Mouse (Mus musculus): ENCODE results near the gene Batf3. TPM values are rescaled to one million over a fixed set of nuclear protein-coding genes. Genes with fewer than 3 reads are reported as not detected.

The Batf3 gene
- total RNA-seq (2018; cell fraction: chromatin; rRNA removed): 10 to 100 TPM in 21 of 26 experiments, 1 to 10 TPM in 5; 7.1 to 32.2 (median 14.5) TPM
- 10 to 100 TPM in 1 of 26 experiments, 1 to 10 TPM in 25; 2.7 to 10.8 (median 5.2) TPM for total RNA-seq (2018; cell fraction: cytosol; rRNA removed)
- total RNA-seq (2018; cell fraction: nucleus; rRNA removed): 10 to 100 TPM in 21 of 26 experiments, 1 to 10 TPM in 5; 4.0 to 27.0 (median 12.2) TPM
- 3.0 to 7.3 TPM (median 5.6 TPM) in 3 replicates for polyA plus RNA-seq (2018)

DNA sequence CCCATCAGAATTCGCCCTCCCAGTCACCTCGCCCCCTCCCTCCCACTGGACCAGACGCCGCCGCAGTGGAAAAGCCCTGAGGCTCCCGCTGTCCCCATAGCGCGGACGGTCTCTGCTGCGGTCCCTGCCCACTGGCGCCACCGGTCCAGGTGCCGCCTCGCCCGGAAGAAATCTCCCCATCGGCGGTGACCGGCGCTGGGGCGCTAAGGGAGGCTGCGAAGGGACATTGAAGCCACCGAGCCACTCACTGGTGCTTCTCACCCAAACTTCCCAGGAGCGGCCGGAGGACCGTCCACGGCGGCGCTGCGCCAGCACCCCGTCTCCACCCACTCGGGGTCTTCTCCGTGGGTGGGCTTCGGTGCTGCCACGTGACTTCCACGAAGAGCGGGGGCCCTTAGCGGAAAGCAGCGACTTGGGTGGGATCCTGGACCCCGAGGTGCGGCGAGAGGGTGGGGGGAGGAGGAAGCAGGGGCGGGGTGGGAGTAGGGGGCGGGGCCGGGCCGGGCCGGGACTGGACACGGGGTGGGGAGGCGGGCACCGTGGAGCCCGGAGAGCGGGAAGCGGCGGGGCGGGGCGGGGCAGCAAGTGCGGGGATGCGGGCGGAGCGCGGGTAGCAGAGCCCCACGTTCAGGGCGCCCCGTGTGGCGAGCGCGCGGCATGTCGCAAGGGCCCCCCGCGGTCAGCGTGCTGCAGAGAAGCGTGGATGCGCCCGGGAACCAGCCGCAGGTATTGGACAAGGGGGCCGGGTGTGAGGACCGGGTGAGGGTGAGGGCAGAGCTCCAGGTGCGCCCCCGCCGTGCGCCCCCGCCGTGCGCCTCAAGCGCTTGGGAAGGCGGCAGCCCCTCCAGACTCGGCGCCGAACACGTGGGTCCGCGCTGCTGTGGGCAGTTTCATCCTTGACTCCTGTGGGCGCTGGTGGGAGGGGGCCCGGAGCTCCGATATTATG, at the start of gene Batf3:
TSS of gene Batf3 (plus strand) at position 46 of the 946 bp plus-strand sequence.
- H3K79me2 ChIP-seq (ENCODE audit: inconsistent target): no peaks in the 10 kb centered on the region
- peak within 1 kb of the TSS; percentile 20 for H3K4me3 ChIP-seq (ENCODE audit: inconsistent target)
- H3K27ac ChIP-seq: no peak within 1 kb of the TSS
- 2% methylated on average over 90 of the region's 95 CpGs for WGBS (ENCODE audit: missing documents)
- no peaks in the 10 kb centered on the region for H3K36me3 ChIP-seq (ENCODE audit: inconsistent target)

DNA sequence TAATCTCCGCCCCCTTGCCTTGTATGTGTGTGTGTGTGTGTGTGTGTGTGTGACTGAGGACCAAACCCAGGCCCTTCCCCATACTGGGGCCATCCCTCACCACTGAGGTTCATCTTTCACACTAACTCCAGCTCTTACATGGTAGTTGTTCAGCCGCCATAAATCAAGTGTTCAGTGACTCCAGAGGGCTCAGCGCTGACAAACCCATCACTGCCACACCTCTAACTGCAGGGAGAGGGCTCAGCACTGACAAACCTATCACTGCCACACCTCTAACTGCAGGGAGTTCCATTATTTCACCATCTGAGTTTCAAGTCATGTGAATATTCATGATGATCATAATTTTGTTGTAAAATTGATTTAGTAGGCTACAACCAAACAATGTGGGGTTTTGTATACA, 44.1 kb upstream of the Batf3 start:
- Histone ChIP-seq H3K4me3 (ENCODE audit: inconsistent target) (no peak overlapping the region), H3K36me3 (ENCODE audit: inconsistent target) (no peaks in the 10 kb centered on the region; the same call in 1 of the 2 replicates), H3K79me2 (ENCODE audit: inconsistent target) (no peaks in the 10 kb centered on the region), H3K27ac (no peak overlapping the region)
- WGBS (ENCODE audit: missing documents): 89% methylated on average over 3 of the region's 3 CpGs

GRCm38 (mm10) chr1:191054870-191055532, 42.6 kb upstream of the Batf3 start:
- H3K27ac ChIP-seq: no peak overlapping the region
- no peak overlapping the region for H3K4me3 ChIP-seq (ENCODE audit: inconsistent target)
- H3K79me2 ChIP-seq (ENCODE audit: inconsistent target): no peaks in the 10 kb centered on the region
- no peaks in the 10 kb centered on the region for H3K36me3 ChIP-seq (ENCODE audit: inconsistent target)
- WGBS (ENCODE audit: missing documents): 72% methylated on average over 8 of the region's 8 CpGs

- H3K4me3 ChIP-seq (ENCODE audit: inconsistent target): no peak overlapping the region
- H3K27ac ChIP-seq: no peak overlapping the region
- 90% methylated on average over 2 of the region's 2 CpGs for WGBS (ENCODE audit: missing documents)
- H3K36me3 ChIP-seq (ENCODE audit: inconsistent target): no peaks in the 10 kb centered on the region
- H3K79me2 ChIP-seq (ENCODE audit: inconsistent target): no peaks in the 10 kb centered on the region
Measured at GRCm38 (mm10) chr1:191055533-191055873, 42.1 kb upstream of the Batf3 start.

GRCm38 (mm10) chr1:191057461-191057860, 40.2 kb upstream of the Batf3 start:
- 73% methylated on average over 3 of the region's 3 CpGs for WGBS (ENCODE audit: missing documents)
- H3K27ac ChIP-seq: no peak overlapping the region
- H3K36me3 ChIP-seq (ENCODE audit: inconsistent target): no peaks in the 10 kb centered on the region
- no peaks in the 10 kb centered on the region for H3K79me2 ChIP-seq (ENCODE audit: inconsistent target)
- no peak overlapping the region for H3K4me3 ChIP-seq (ENCODE audit: inconsistent target)

DNA sequence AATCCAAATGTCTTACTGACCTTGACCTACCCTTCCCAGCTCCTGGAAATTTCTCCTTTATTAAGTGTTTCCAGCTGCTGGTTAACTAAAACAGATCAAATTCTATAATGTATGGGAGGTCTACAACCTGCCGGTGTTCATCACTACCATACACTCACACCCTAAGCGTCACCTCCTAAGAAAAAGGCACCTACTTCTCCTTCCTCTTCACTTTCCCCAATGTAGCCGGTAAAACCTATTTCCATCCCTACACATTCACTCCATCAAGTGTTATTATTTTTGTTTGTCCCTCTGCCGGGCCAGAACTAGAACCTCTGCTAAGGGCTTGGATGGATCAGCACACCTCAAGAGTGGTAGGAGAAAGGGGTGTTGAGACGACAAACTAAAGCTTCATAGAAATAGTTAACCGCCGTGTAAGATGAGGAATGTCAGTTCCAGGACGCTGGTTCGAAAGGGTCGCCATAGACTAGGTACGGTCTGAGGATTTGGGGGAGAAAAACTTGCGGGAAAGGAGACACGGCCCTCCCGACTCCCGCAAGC, 35.3 kb upstream of the Batf3 start:
- Histone ChIP-seq H3K36me3 (ENCODE audit: inconsistent target) (no peaks in the 10 kb centered on the region), H3K27ac (peak overlapping the region; percentile 58), H3K4me3 (ENCODE audit: inconsistent target) (peak overlapping the region; percentile 66), H3K79me2 (ENCODE audit: inconsistent target) (peaks cover 44% of the 10 kb centered on the region)
- 5% methylated on average over 15 of the region's 15 CpGs for WGBS (ENCODE audit: missing documents)

DNA sequence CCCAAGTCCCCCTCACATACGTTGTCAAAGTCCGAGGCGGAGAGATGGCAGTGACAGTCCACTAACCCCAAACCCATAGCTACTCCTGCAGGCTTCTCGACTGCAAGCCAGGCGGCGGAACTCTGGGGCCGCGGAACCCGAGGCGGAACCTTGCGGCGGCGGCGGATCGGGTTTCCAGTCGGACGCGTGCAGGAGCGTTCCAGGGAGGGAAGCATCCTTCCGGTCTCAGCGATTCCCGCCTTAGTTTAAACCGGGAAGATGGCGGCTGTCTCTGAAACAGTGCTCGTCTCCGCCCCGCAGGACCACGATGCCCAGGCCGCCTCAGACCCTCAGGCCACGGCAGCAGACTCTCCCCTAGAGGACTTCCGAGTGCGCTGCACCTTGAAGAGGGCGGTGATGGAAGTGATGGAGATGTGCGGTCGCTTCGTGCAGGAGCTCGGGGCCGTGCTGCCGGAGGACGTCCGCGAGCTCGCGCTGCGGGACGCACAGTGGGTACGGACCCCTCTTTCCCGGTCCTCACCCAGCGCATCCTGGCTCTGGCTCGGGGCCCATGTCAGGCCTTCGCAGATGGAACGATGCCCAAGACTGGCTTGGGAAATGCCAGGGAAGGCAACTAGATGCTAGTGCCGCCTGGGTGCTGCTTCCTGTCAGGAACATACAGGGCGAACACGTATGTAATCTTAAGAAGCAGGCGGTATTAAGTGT, 34.7 kb upstream of the Batf3 start, which contains the start of the genes Tatdn3 and Nsl1:
TSS of gene Tatdn3 (minus strand) at position 152 of the 705 bp plus-strand sequence.
TSS of gene Nsl1 (plus strand) at position 232 of the 705 bp plus-strand sequence.
- H3K79me2 ChIP-seq (ENCODE audit: inconsistent target): peaks cover 49% of the 10 kb centered on the region
- H3K4me3 ChIP-seq (ENCODE audit: inconsistent target): peak within 1 kb of the TSS; percentile 66
- no peaks in the 10 kb centered on the region for H3K36me3 ChIP-seq (ENCODE audit: inconsistent target)
- WGBS (ENCODE audit: missing documents): under 1% methylated on average over 56 of the region's 56 CpGs
- peak within 1 kb of the TSS; percentile 58 for H3K27ac ChIP-seq

DNA sequence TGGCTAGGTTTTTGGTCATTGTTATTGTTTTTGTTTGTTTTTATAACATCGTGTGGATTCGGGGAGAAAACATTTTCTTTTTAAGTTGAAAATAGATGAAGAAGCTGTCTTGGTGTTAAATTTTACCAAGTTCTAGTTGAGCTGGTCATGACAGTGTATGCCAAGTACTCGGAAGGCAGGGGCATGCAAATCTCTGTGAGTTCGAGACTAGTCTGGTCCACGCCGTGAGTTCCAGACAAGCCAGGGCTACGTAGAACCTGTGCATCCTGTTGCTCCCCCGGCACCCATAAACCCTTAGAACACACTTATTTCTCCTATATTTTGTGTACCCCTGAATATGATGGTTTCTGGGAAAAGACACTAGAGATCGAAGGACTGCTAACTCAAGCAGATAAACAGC, 33.9 kb upstream of the Batf3 start:
- H3K27ac ChIP-seq: peak overlapping the region; percentile 32
- WGBS (ENCODE audit: missing documents): 65% methylated on average over 9 of the region's 9 CpGs
- H3K79me2 ChIP-seq (ENCODE audit: inconsistent target): peaks cover 56% of the 10 kb centered on the region
- H3K4me3 ChIP-seq (ENCODE audit: inconsistent target): peak overlapping the region; percentile 66
- H3K36me3 ChIP-seq (ENCODE audit: inconsistent target): no peaks in the 10 kb centered on the region

GRCm38 (mm10) chr1:191064535-191064934, 33.1 kb upstream of the Batf3 start:
- Histone ChIP-seq H3K4me3 (ENCODE audit: inconsistent target) (no peak overlapping the region), H3K36me3 (ENCODE audit: inconsistent target) (no peaks in the 10 kb centered on the region), H3K79me2 (ENCODE audit: inconsistent target) (peaks cover 65% of the 10 kb centered on the region), H3K27ac (no peak overlapping the region)
- 83% methylated on average over 2 of the region's 2 CpGs for WGBS (ENCODE audit: missing documents)

- H3K4me3 ChIP-seq (ENCODE audit: inconsistent target): no peak overlapping the region
- no peaks in the 10 kb centered on the region for H3K36me3 ChIP-seq (ENCODE audit: inconsistent target)
- H3K27ac ChIP-seq: no peak overlapping the region
- peaks cover 65% of the 10 kb centered on the region for H3K79me2 ChIP-seq (ENCODE audit: inconsistent target)
- WGBS (ENCODE audit: missing documents): 86% methylated on average over 3 of the region's 4 CpGs
Measured at GRCm38 (mm10) chr1:191065188-191065587, 32.5 kb upstream of the Batf3 start.

DNA sequence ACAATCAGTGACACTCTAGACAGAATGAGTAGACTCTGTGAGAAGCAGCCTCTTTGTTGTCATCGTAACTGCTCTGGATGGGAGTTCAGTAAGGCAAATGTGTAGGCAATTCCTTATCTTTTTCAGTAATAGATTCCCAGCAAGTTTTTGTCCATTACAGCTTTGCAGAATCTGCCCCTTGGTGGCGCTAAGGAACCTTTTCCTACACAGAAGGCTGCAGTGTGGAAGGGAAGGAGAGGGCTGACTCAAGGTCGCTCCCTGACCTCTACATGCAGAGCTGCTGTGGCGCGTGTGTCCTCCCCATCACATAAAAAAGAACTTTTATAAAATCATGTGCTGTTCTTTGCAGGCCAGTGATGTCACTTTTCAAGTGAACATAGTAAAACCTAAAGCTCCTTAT, 29.3 kb upstream of the Batf3 start:
- no peaks in the 10 kb centered on the region for H3K36me3 ChIP-seq (ENCODE audit: inconsistent target)
- no peak overlapping the region for H3K4me3 ChIP-seq (ENCODE audit: inconsistent target)
- 87% methylated on average over 5 of the region's 5 CpGs for WGBS (ENCODE audit: missing documents)
- peaks cover 59% of the 10 kb centered on the region for H3K79me2 ChIP-seq (ENCODE audit: inconsistent target)
- H3K27ac ChIP-seq: no peak overlapping the region

GRCm38 (mm10) chr1:191070259-191070658, 27.4 kb upstream of the Batf3 start:
- WGBS (ENCODE audit: missing documents): 92% methylated on average over 4 of the region's 4 CpGs
- peak overlapping the region; percentile 90; the same call in 1 of the 2 replicates for H3K27ac ChIP-seq
- H3K79me2 ChIP-seq (ENCODE audit: inconsistent target): peaks cover 49% of the 10 kb centered on the region
- no peak overlapping the region for H3K4me3 ChIP-seq (ENCODE audit: inconsistent target)
- no peaks in the 10 kb centered on the region for H3K36me3 ChIP-seq (ENCODE audit: inconsistent target)

- 64% methylated on average over 6 of the region's 6 CpGs for WGBS (ENCODE audit: missing documents)
- Histone ChIP-seq H3K36me3 (ENCODE audit: inconsistent target) (no peaks in the 10 kb centered on the region), H3K4me3 (ENCODE audit: inconsistent target) (no peak overlapping the region), H3K27ac (peak overlapping the region; percentile 90), H3K79me2 (ENCODE audit: inconsistent target) (peaks cover 35% of the 10 kb centered on the region)
Measured at GRCm38 (mm10) chr1:191071613-191072012, 26.0 kb upstream of the Batf3 start.
